Mouse (Mus musculus) brain, embryonic 14.5 days (tissue): Measurements from ENCODE around the gene Cstf2t.

Experiments
- CTCF ChIP-seq: fragments of 200-500 bp; IDR thresholded peaks from 2 replicates; pipeline ENCODE4 v1.5.1; 2012; ENCODE audit warnings: inconsistent platforms, mild to moderate bottlenecking, moderate library complexity, borderline replicate concordance; ENCODE audit not compliant: insufficient read depth, insufficient read length; ENCODE audit errors: extremely low read depth
- POLR2A ChIP-seq: fragments of 200-500 bp; IDR thresholded peaks from 2 replicates; pipeline ENCODE4 v1.6.1; 2012; ENCODE audit warnings: mild to moderate bottlenecking, inconsistent platforms, borderline replicate concordance; ENCODE audit not compliant: poor library complexity, insufficient read depth, insufficient read length, severe bottlenecking; ENCODE audit errors: extremely low read depth

DNA sequence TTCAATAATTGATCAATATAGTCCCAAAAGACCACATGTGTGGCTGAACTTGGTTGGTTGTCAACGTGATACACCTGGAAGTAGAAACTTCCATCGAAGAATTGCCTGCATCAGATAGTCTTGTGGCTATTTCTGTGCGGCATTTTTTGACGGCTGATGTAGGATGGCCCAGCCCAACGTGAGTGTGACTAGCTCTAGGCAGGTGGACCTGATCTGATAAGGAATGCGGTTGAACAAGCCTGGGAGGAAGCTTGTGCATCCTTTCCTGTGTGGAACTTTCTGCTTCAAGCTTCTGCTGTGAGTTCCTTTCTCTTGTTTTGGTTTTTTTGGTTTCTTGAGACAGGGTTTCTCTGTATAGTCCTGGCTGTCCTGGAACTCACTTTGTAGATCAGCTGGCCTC lies 22.1 kb downstream of the Cstf2t start:
- TF ChIP-seq CTCF (no peak), POLR2A (no peak)
